Mouse (Mus musculus) lung, postnatal 0 days (tissue): ENCODE measurements around the gene Gm21987. TPM values are rescaled to one million over a fixed set of nuclear protein-coding genes. Genes with fewer than 3 reads are reported as not detected.
A peak's percentile ranks its signal among the peaks of the same experiment; 100 is the strongest.

Source experiments
- ATAC-seq: fragments of 200-750 bp; cut with Nextera tagmentation; 2 replicates; pipeline ENCODE4 v1.8.0; 2017; ENCODE audit warnings: moderate library complexity
- DNase-seq: peaks from one replicate; pipeline ENCODE4 v3.0.0-alpha.2; 2016; ENCODE audit warnings: low spot score
- H3K27ac ChIP-seq: fragments of 300-500 bp; sonication (generic); 2 replicates; pipeline ENCODE4 v1.5.1; 2014; ENCODE audit warnings: antibody characterized with exemption, mild to moderate bottlenecking, low read length, mixed read lengths
- H3K27me3 ChIP-seq: fragments of 300-500 bp; sonication (generic); replicated peaks from 2 replicates; pipeline ENCODE4 v1.6.1; 2014; ENCODE audit warnings: low read length, mixed read lengths; ENCODE audit not compliant: insufficient read depth
- H3K36me3 ChIP-seq: fragments of 300-500 bp; sonication (generic); 2 replicates; pipeline ENCODE4 v1.6.1; 2014; ENCODE audit warnings: low read length, mixed read lengths; ENCODE audit not compliant: insufficient read depth
- H3K4me1 ChIP-seq: fragments of 300-500 bp; sonication (generic); 2 replicates; pipeline ENCODE4 v1.6.1; 2014; ENCODE audit warnings: antibody characterized with exemption, low read depth, low read length, mixed read lengths; ENCODE audit not compliant: insufficient read depth
- H3K4me2 ChIP-seq: fragments of 300-500 bp; sonication (generic); replicated peaks from 2 replicates; pipeline ENCODE4 v1.6.1; 2014; ENCODE audit warnings: low read depth, mild to moderate bottlenecking, low read length, moderate library complexity, mixed read lengths
- H3K4me3 ChIP-seq: fragments of 300-500 bp; sonication (generic); 2 replicates; pipeline ENCODE4 v1.5.1; 2014; ENCODE audit warnings: low read depth, low read length
- H3K9ac ChIP-seq: fragments of 300-500 bp; sonication (generic); replicated peaks from 2 replicates; pipeline ENCODE4 v1.6.1; 2014; ENCODE audit warnings: low read depth, mild to moderate bottlenecking
- H3K9me3 ChIP-seq: fragments of 300-500 bp; sonication (generic); 2 replicates; pipeline ENCODE4 v1.6.1; 2016; ENCODE audit warnings: low read length, mixed read lengths
- CTCF ChIP-seq: IDR thresholded peaks from 2 replicates; pipeline ENCODE4 v1.5.1; 2016; ENCODE audit warnings: antibody characterized with exemption, mild to moderate bottlenecking
- EP300 ChIP-seq: IDR thresholded peaks from 2 replicates; pipeline ENCODE4 v1.6.1; 2016; ENCODE audit warnings: antibody characterized with exemption, mild to moderate bottlenecking, control low read depth
- WGBS: fragments of 180-500 bp; shearing (Covaris S2); extraction: QIAGEN DNeasy Blood & Tissue Kit; methylation state at CpG from one replicate; pipeline ENCODE4 v1.1.7; 2014; 5-methylcytosine and 5-hydroxymethylcytosine counted together
- polyA plus RNA-seq: library from polyadenylated mRNA; unstranded; fragments of >200 nt; fragmentation: Nextera tagmentation; extraction: Ambion mirVana; gene quantifications from 2 replicates; pipeline ENCODE4 v1.2.1, GENCODE M21; 2015

Gene Gm21987
- polyA plus RNA-seq, 1 experiment from 2014 or later: not detected

- 54% methylated on average over 5 of the region's 5 CpGs for WGBS
- DNase-seq (no peak), ATAC-seq (no peak)
- no peaks in the 10 kb centered on the region for H3K9me3 ChIP-seq
- no peak overlapping the region for H3K4me2 ChIP-seq
- H3K9ac ChIP-seq: no peak overlapping the region
- no peaks in the 10 kb centered on the region for H3K4me1 ChIP-seq
- no peaks in the 10 kb centered on the region for H3K36me3 ChIP-seq
- TF ChIP-seq EP300: no peak
- no peak for TF ChIP-seq CTCF
- no peak overlapping the region for H3K4me3 ChIP-seq
- H3K27ac ChIP-seq: no peak overlapping the region
- no peaks in the 10 kb centered on the region for H3K27me3 ChIP-seq
Measured at GRCm38 (mm10) chr16:38354185-38354913, 7.5 kb downstream of the Gm21987 start.

GRCm38 (mm10) chr16:38358256-38358812 is 11.5 kb downstream of the Gm21987 start:
- H3K9me3 ChIP-seq: no peaks in the 10 kb centered on the region
- H3K4me2 ChIP-seq: no peak overlapping the region
- H3K27ac ChIP-seq: no peak overlapping the region
- no peak overlapping the region for H3K9ac ChIP-seq
- H3K4me3 ChIP-seq: no peak overlapping the region
- TF ChIP-seq EP300 (no peak), CTCF (no peak)
- H3K4me1 ChIP-seq: peaks cover 13% of the 10 kb centered on the region; the same call in 1 of the 2 replicates
- H3K27me3 ChIP-seq: no peaks in the 10 kb centered on the region
- DNase-seq (no peak), ATAC-seq (no peak)
- WGBS: 88% methylated on average over 6 of the region's 6 CpGs
- no peaks in the 10 kb centered on the region for H3K36me3 ChIP-seq

- H3K4me1 ChIP-seq: peaks cover 13% of the 10 kb centered on the region; the same call in 1 of the 2 replicates
- no peak for ATAC-seq
- H3K4me2 ChIP-seq: no peak overlapping the region
- WGBS: 85% methylated on average over 2 of the region's 2 CpGs
- H3K4me3 ChIP-seq: no peak overlapping the region
- H3K27me3 ChIP-seq: no peaks in the 10 kb centered on the region
- H3K9me3 ChIP-seq: no peaks in the 10 kb centered on the region
- H3K9ac ChIP-seq: no peak overlapping the region
- H3K27ac ChIP-seq: no peak overlapping the region
- no peaks in the 10 kb centered on the region for H3K36me3 ChIP-seq
- no peak for TF ChIP-seq CTCF
- TF ChIP-seq EP300: no peak
- DNase-seq: no peak
Measured at GRCm38 (mm10) chr16:38359241-38359640, 12.4 kb downstream of the Gm21987 start.

GRCm38 (mm10) chr16:38359857-38360256 is 13.0 kb downstream of the Gm21987 start:
- H3K27me3 ChIP-seq: no peaks in the 10 kb centered on the region
- no peaks in the 10 kb centered on the region for H3K36me3 ChIP-seq
- H3K4me2 ChIP-seq: no peak overlapping the region
- no peak for TF ChIP-seq EP300
- no peak for TF ChIP-seq CTCF
- peaks cover 13% of the 10 kb centered on the region; the same call in 1 of the 2 replicates for H3K4me1 ChIP-seq
- H3K9ac ChIP-seq: no peak overlapping the region
- 49% methylated on average over 3 of the region's 3 CpGs for WGBS
- ATAC-seq (no peak), DNase-seq (no peak)
- H3K4me3 ChIP-seq: no peak overlapping the region
- H3K9me3 ChIP-seq: no peaks in the 10 kb centered on the region
- no peak overlapping the region for H3K27ac ChIP-seq

- Histone ChIP-seq H3K36me3 (no peaks in the 10 kb centered on the region), H3K27me3 (no peaks in the 10 kb centered on the region), H3K9me3 (no peaks in the 10 kb centered on the region), H3K4me2 (no peak overlapping the region), H3K27ac (no peak overlapping the region), H3K4me1 (peaks cover 13% of the 10 kb centered on the region; the same call in 1 of the 2 replicates), H3K9ac (no peak overlapping the region), H3K4me3 (no peak overlapping the region)
- ATAC-seq: no peak
- WGBS: 35% methylated on average over 2 of the region's 2 CpGs
- DNase-seq: no peak
- TF ChIP-seq CTCF: no peak
- no peak for TF ChIP-seq EP300
Measured at GRCm38 (mm10) chr16:38360317-38360716, 13.5 kb downstream of the Gm21987 start.

- Histone ChIP-seq H3K27ac (0 out of 2 replicates have a peak within 1 kb of the TSS, but pooled peaks have one; percentile 20), H3K4me2 (peak within 1 kb of the TSS; percentile 35), H3K4me1 (peaks cover 13% of the 10 kb centered on the region; the same call in 1 of the 2 replicates), H3K27me3 (no peaks in the 10 kb centered on the region), H3K36me3 (no peaks in the 10 kb centered on the region), H3K4me3 (no peak within 1 kb of the TSS), H3K9ac (no peak within 1 kb of the TSS), H3K9me3 (no peaks in the 10 kb centered on the region)
- TF ChIP-seq EP300 (no peak), CTCF (no peak)
- DNase-seq (peak; percentile 29), ATAC-seq (peak; percentile 47)
- WGBS: 12% methylated on average over 10 of the region's 10 CpGs
Measured at GRCm38 (mm10) chr16:38361933-38362332, 15.1 kb downstream of the Gm21987 start, which contains the start of gene Popdc2. TSS of gene Popdc2 (plus strand) at chr16:38362209.
